Mouse (Mus musculus) liver, embryonic 11.5 days (tissue): ENCODE data around the gene Rhox4c. TPM values are rescaled to one million over a fixed set of nuclear protein-coding genes. Genes with fewer than 3 reads are reported as not detected.
"Not testable (repeated sequence)": the region's sequence is repeated elsewhere in the genome, so short reads cannot be mapped to it uniquely, and the experiment has no call there.

Experiments
- ATAC-seq: fragments of 200-750 bp; cut with Nextera tagmentation; replicated peaks from 2 replicates; pipeline ENCODE4 v1.8.0; 2017; ENCODE audit warnings: moderate number of reproducible peaks, mild to moderate bottlenecking, moderate TSS enrichment, moderate library complexity; ENCODE audit not compliant: low FRiP score
- DNase-seq: peaks from one replicate; pipeline ENCODE4 v3.0.0-alpha.2; 2017; ENCODE audit warnings: low spot score
- H3K27ac ChIP-seq: fragments of 300-500 bp; sonication (generic); 2 replicates; pipeline ENCODE4 v1.5.1; 2014; ENCODE audit warnings: mild to moderate bottlenecking, low read depth, low read length, control low read depth
- H3K27me3 ChIP-seq: fragments of 300-500 bp; sonication (generic); replicated peaks from 2 replicates; pipeline ENCODE4 v1.6.1; 2014; ENCODE audit warnings: low read length, mixed read lengths; ENCODE audit not compliant: control insufficient read depth, insufficient read depth
- H3K36me3 ChIP-seq: fragments of 300-500 bp; sonication (generic); 2 replicates; pipeline ENCODE4 v1.6.1; 2014; ENCODE audit warnings: mild to moderate bottlenecking, low read length, moderate library complexity, mixed read lengths; ENCODE audit not compliant: control insufficient read depth, insufficient read depth
- H3K4me1 ChIP-seq: fragments of 300-500 bp; sonication (generic); replicated peaks from 2 replicates; pipeline ENCODE4 v1.6.1; 2014; ENCODE audit warnings: low read length, mixed read lengths; ENCODE audit not compliant: control insufficient read depth, insufficient read depth
- H3K4me2 ChIP-seq: fragments of 300-500 bp; sonication (generic); 2 replicates; pipeline ENCODE4 v1.6.1; 2014; ENCODE audit warnings: mild to moderate bottlenecking, control low read depth, moderate library complexity
- H3K4me3 ChIP-seq: fragments of 300-500 bp; sonication (generic); 2 replicates; pipeline ENCODE4 v1.5.1; 2014; ENCODE audit warnings: low read depth, low read length, control low read depth
- H3K9ac ChIP-seq: fragments of 300-500 bp; sonication (generic); 2 replicates; pipeline ENCODE4 v1.6.1; 2014; ENCODE audit warnings: low read depth, low read length, control low read depth
- H3K9me3 ChIP-seq: fragments of 300-500 bp; sonication (generic); 2 replicates; pipeline ENCODE4 v1.6.1; 2016; ENCODE audit warnings: low read length, inconsistent platforms, mixed read lengths; ENCODE audit not compliant: control insufficient read depth
- WGBS: fragments of 180-500 bp; shearing (Covaris S2); extraction: QIAGEN DNeasy Blood & Tissue Kit; methylation state at CpG from one replicate; pipeline ENCODE4 v1.1.7; 2014; 5-methylcytosine and 5-hydroxymethylcytosine counted together
- polyA plus RNA-seq: library from polyadenylated mRNA; unstranded; fragments of >200 nt; fragmentation: Nextera tagmentation; extraction: Ambion mirVana; gene quantifications from 2 replicates; pipeline ENCODE4 v1.2.1, GENCODE M21; 2014

Rhox4c gene
- not detected in 2 replicates for polyA plus RNA-seq

DNA sequence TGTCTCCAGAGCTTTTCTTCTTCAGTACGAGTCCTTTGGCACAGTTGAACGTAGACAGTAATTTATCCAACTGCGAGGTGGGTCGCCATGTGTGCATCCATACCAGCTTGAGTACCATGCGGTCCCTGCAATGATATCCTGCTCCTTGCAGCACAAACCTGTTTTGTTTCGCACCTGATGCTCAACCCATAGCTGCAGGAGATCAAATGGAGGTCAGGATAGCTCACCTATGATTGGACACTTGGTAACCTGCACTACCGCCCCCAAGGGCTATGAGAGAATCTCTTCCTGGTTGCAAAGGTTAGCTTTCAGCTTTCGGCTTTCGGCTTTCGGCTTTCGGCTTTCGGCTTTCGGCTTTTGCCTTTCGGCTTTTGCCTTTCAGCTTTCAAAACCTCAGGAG is at the start of gene Rhox4c:
Rhox4c (plus strand) TSS at position 301 of the 400 bp plus-strand sequence.
- H3K4me3 ChIP-seq, H3K27ac ChIP-seq, H3K4me1 ChIP-seq, H3K4me2 ChIP-seq, H3K36me3 ChIP-seq, DNase-seq, H3K9me3 ChIP-seq, ATAC-seq, H3K9ac ChIP-seq, H3K27me3 ChIP-seq: not testable (repeated sequence)
- WGBS = 88% methylated on average over 14 of the region's 14 CpGs

DNA sequence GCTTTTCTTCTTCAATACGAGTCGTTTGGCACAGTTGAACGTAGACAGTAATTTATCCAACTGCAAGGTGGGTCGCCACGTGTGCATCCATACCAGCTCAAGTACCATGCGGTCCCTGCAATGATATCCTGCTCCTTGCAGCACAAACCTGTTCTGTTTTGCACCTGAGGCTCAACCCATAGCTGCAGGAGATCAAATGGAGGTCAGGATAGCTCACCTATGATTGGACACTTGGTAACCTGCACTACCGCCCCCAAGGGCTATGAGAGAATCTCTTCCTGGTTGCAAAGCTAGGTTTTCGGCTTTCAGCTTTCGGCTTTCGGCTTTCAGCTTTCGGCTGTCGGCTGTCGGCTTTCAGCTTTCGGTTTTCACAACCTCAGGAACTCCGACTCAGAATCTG is 47.9 kb upstream of the Rhox4c start, which contains the start of gene Rhox4b:
Rhox4b (plus strand) TSS at position 301 of the 400 bp plus-strand sequence.
- H3K4me3 ChIP-seq, H3K9ac ChIP-seq, ATAC-seq, H3K36me3 ChIP-seq, DNase-seq, H3K9me3 ChIP-seq, H3K27me3 ChIP-seq, H3K4me1 ChIP-seq, H3K4me2 ChIP-seq, H3K27ac ChIP-seq: not testable (repeated sequence)
- 85% methylated on average over 14 of the region's 15 CpGs for WGBS

DNA sequence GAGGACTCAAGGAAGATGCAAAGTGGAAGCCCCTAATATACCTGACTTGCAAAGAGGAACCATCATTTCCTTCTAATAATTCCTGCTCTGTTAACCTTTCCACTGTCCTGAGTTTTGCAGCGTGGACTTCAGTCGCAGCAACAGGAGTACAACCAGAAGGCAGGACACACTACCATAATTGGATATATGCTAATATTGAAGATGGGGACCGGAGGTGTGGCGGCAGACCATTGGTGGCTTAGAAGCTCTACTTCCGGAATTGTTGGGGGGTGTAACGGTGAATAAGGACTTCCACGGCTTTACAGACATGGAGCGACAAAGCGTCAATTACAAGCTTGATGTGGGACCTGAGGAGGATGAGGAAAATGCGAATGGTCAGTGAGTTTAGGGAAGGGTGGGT is 26.8 kb upstream of the Rhox4c start, which contains the start of gene Rhox2c:
Rhox2c (plus strand) TSS at position 301 of the 400 bp plus-strand sequence.
- not testable (repeated sequence) for H3K9ac ChIP-seq, H3K4me2 ChIP-seq, H3K27ac ChIP-seq, H3K4me3 ChIP-seq, H3K4me1 ChIP-seq, H3K27me3 ChIP-seq, H3K36me3 ChIP-seq, DNase-seq, H3K9me3 ChIP-seq, ATAC-seq
- WGBS = 92% methylated on average over 7 of the region's 10 CpGs

DNA sequence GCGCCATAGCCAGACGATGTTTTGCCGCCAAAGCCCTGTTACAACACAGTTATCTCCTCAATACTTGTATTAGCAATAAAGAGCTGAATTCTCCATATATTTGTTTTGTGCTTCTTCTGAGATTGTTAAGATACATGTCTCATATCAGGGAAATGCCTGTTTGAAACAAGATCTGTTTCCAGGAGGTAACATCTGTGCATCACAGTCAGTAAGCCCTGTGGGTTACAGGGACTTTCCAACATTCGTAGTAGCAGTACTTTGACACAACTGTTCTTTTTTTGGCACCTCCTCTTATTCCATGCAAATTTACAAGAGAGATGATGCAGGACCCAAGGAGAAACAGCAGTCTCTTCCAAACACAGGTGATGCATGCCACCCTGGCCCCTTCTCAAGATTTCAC is 21.9 kb upstream of the Rhox4c start, which contains the start of gene Rhox3c:
Rhox3c (plus strand) TSS at position 301 of the 400 bp plus-strand sequence.
- H3K4me1 ChIP-seq, ATAC-seq, H3K27me3 ChIP-seq, DNase-seq, H3K36me3 ChIP-seq, H3K9me3 ChIP-seq, H3K4me3 ChIP-seq, H3K9ac ChIP-seq, H3K4me2 ChIP-seq, H3K27ac ChIP-seq: not testable (repeated sequence)
- WGBS = 89% methylated on average over 3 of the region's 4 CpGs

DNA sequence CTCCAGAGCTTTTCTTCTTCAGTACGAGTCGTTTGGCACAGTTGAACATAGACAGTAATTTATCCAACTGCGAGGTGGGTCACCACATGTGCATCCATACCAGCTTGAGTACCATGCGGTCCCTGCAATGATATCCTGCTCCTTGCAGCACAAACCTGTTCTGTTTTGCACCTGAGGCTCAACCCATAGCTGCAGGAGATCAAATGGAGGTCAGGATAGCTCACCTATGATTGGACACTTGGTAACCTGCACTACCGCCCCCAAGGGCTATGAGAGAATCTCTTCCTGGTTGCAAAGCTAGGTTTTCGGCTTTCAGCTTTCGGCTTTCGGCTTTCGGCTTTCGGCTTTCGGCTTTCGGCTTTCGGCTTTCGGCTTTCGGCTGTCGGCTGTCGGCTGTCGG is 33.9 kb downstream of the Rhox4c start, which contains the start of gene Rhox4d:
Rhox4d (plus strand) TSS at position 301 of the 400 bp plus-strand sequence.
- H3K4me1 ChIP-seq, DNase-seq: not testable (repeated sequence)

DNA sequence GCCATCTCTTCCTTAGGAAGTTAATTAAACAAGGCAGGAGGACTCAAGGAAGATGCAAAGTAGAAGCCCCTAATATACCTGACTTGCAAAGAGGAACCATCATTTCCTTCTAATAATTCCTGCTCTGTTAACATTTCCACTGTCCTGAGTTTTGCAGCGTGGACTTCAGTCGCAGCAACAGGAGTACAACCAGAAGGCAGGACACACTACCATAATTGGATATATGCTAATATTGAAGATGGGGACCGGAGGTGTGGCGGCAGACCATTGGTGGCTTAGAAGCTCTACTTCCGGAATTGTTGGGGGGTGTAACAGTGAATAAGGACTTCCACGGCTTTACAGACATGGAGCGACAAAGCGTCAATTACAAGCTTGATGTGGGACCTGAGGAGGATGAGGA is 50.0 kb downstream of the Rhox4c start, which contains the start of gene Rhox2e:
Rhox2e (plus strand) TSS at position 301 of the 400 bp plus-strand sequence.
- not testable (repeated sequence) for H3K4me2 ChIP-seq, H3K27ac ChIP-seq, H3K27me3 ChIP-seq, H3K9ac ChIP-seq, ATAC-seq, H3K36me3 ChIP-seq, DNase-seq, H3K4me1 ChIP-seq, H3K9me3 ChIP-seq, H3K4me3 ChIP-seq
- 95% methylated on average over 2 of the region's 8 CpGs for WGBS

More for the DNA sequence above, 33.9 kb downstream of the Rhox4c start, which contains the start of gene Rhox4d:
- 79% methylated on average over 13 of the region's 18 CpGs for WGBS
- not testable (repeated sequence) for H3K27ac ChIP-seq, H3K9ac ChIP-seq, H3K27me3 ChIP-seq, H3K36me3 ChIP-seq, H3K4me3 ChIP-seq, ATAC-seq, H3K9me3 ChIP-seq, H3K4me2 ChIP-seq

Other genes with a start within 250 kb of the Rhox4c start
- gene Rhox2a, start 235.4 kb upstream of the Rhox4c start, polyA plus RNA-seq = not detected in 2 replicates
- gene Rhox3a, start 230.4 kb upstream of the Rhox4c start, polyA plus RNA-seq = not detected in 2 replicates
- not detected in 2 replicates for gene Rhox4a, start 215.0 kb upstream of the Rhox4c start, polyA plus RNA-seq
- gene Rhox3a2, start 100.3 kb upstream of the Rhox4c start, polyA plus RNA-seq = not detected in 2 replicates
- gene Rhox4a2, start 89.5 kb upstream of the Rhox4c start, polyA plus RNA-seq = not detected in 2 replicates
- not detected in 2 replicates for gene Rhox2b, start 68.3 kb upstream of the Rhox4c start, polyA plus RNA-seq
- 0.08 TPM in 1 of 2 replicates, not detected in the other for gene Rhox4b, start 47.8 kb upstream of the Rhox4c start, polyA plus RNA-seq
- gene Rhox2c, start 26.7 kb upstream of the Rhox4c start, polyA plus RNA-seq = 0.38 TPM in 1 of 2 replicates, not detected in the other
- gene Rhox3c, start 21.8 kb upstream of the Rhox4c start, polyA plus RNA-seq = not detected in 2 replicates
- gene Rhox2d, start 13.1 kb downstream of the Rhox4c start, polyA plus RNA-seq = not detected in 2 replicates
- gene Rhox4d, start 34.0 kb downstream of the Rhox4c start, polyA plus RNA-seq = not detected in 2 replicates
- not detected in 2 replicates for gene Rhox2e, start 50.1 kb downstream of the Rhox4c start, polyA plus RNA-seq
- gene Rhox3e, start 61.7 kb downstream of the Rhox4c start, polyA plus RNA-seq = not detected in 2 replicates
- gene Rhox4e, start 77.1 kb downstream of the Rhox4c start, polyA plus RNA-seq = not detected in 2 replicates
- gene Rhox2f, start 91.1 kb downstream of the Rhox4c start, polyA plus RNA-seq = not detected in 2 replicates
- gene Rhox3f, start 100.7 kb downstream of the Rhox4c start, polyA plus RNA-seq = not detected in 2 replicates
- gene Rhox4f, start 127.4 kb downstream of the Rhox4c start, polyA plus RNA-seq = not detected in 2 replicates
- gene Rhox3g, start 148.3 kb downstream of the Rhox4c start, polyA plus RNA-seq = not detected in 2 replicates
- gene Rhox2g, start 163.1 kb downstream of the Rhox4c start, polyA plus RNA-seq = not detected in 2 replicates
- not detected in 2 replicates for gene Rhox4g, start 171.0 kb downstream of the Rhox4c start, polyA plus RNA-seq
- not detected in 2 replicates for gene Rhox3h, start 188.4 kb downstream of the Rhox4c start, polyA plus RNA-seq
- not detected in 2 replicates for gene Rhox2h, start 192.9 kb downstream of the Rhox4c start, polyA plus RNA-seq